Mouse (Mus musculus): ENCODE measurements around the gene Gm10447. TPM values are rescaled to one million over a fixed set of nuclear protein-coding genes. Genes with fewer than 3 reads are reported as not detected.

Gene Gm10447
- polyA plus RNA-seq, 1 experiment from 2014 or later: not detected

DNA sequence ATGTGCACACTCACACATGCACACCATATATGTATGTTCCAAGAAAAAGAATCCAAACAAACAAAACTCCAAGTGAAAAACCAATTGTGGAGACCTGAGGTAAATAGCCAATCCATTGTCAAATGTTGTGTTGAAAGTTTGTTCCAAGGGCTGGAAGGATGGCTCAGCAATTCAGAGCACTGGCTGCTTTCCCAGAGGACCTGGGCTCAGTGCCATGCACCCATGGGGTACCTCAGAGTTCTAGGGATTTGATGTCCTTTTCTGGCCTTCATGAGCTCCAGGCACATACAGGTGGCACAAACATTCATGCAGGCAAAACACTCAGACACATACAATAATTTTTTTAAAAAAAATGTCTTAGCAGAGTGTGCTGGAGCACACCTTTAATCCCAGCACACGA is 8.4 kb downstream of the Gm10447 start:
- Histone ChIP-seq H3K36me3 (ENCODE audit: insufficient read depth, low read length) (no peaks in the 10 kb centered on the region), H3K4me2 (replicated peaks; ENCODE audit: low read depth, low read length) (no peak overlapping the region), H3K9me3 (ENCODE audit: low read length) (no peaks in the 10 kb centered on the region), H3K27ac (ENCODE audit: low read length) (no peak overlapping the region), H3K9ac (replicated peaks; ENCODE audit: low read length) (no peak overlapping the region), H3K27me3 (ENCODE audit: insufficient read depth, low read length) (no peaks in the 10 kb centered on the region), H3K4me1 (ENCODE audit: insufficient read depth, low read length) (no peaks in the 10 kb centered on the region), H3K4me3 (ENCODE audit: low read length) (no peak overlapping the region)
- ATAC-seq (ENCODE audit: low FRiP score, low TSS enrichment): no peak
- WGBS: 78% methylated on average over 1 of the region's 1 CpGs

DNA sequence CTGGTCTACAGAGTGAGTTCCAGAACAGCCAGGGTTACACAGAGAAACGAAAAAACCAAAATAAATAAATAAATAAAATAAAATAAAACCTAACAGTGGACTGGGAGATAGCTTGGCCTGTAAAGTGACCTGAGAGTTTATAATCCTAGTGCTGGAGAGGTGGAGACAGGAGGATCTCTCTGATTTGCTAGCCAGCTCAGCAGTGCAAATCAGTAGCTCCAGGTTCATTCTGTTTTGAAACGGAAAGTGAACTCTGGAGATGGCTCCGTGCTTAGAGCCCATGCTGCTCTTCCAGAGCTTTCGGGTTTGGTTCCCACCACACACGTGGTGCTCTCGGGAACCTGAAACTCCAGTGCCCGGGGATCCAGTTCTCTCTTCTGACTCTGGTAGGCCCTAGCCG is 8.9 kb downstream of the Gm10447 start:
- 90% methylated on average over 8 of the region's 8 CpGs for WGBS
- Histone ChIP-seq H3K27me3 (ENCODE audit: insufficient read depth, low read length) (no peaks in the 10 kb centered on the region), H3K36me3 (ENCODE audit: insufficient read depth, low read length) (no peaks in the 10 kb centered on the region), H3K4me1 (ENCODE audit: insufficient read depth, low read length) (no peaks in the 10 kb centered on the region), H3K4me2 (replicated peaks; ENCODE audit: low read depth, low read length) (no peak overlapping the region), H3K4me3 (ENCODE audit: low read length) (no peak overlapping the region), H3K27ac (ENCODE audit: low read length) (no peak overlapping the region), H3K9ac (replicated peaks; ENCODE audit: low read length) (no peak overlapping the region), H3K9me3 (ENCODE audit: low read length) (no peaks in the 10 kb centered on the region)
- no peak for ATAC-seq (ENCODE audit: low FRiP score, low TSS enrichment)

DNA sequence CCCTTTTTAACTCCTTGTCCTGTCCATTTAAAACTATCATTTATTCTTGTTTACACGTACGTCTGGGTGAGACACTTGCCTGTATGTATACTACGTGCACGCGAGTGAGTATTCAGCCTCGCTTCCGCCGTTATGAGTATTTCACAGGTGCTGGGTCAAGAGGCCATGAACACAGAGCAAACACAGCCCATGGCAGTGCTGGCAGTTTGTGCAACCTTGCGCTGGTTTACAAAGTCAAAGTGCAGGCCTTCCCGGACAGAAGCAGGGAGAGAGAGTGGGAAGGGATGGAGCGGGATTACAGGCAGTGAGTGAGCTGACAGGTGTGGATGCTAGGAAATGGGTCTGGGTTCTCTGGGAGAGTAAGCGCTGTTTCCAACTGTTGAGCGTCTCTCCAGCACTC is 10.7 kb downstream of the Gm10447 start:
- no peak for ATAC-seq (ENCODE audit: low FRiP score, low TSS enrichment)
- Histone ChIP-seq H3K36me3 (ENCODE audit: insufficient read depth, low read length) (no peaks in the 10 kb centered on the region), H3K27ac (ENCODE audit: low read length) (no peak overlapping the region), H3K4me3 (ENCODE audit: low read length) (no peak overlapping the region), H3K27me3 (ENCODE audit: insufficient read depth, low read length) (no peaks in the 10 kb centered on the region), H3K4me1 (ENCODE audit: insufficient read depth, low read length) (peaks cover 3% of the 10 kb centered on the region; the same call in 1 of the 2 replicates), H3K4me2 (replicated peaks; ENCODE audit: low read depth, low read length) (no peak overlapping the region), H3K9ac (replicated peaks; ENCODE audit: low read length) (no peak overlapping the region), H3K9me3 (ENCODE audit: low read length) (no peaks in the 10 kb centered on the region)
- 87% methylated on average over 13 of the region's 13 CpGs for WGBS

DNA sequence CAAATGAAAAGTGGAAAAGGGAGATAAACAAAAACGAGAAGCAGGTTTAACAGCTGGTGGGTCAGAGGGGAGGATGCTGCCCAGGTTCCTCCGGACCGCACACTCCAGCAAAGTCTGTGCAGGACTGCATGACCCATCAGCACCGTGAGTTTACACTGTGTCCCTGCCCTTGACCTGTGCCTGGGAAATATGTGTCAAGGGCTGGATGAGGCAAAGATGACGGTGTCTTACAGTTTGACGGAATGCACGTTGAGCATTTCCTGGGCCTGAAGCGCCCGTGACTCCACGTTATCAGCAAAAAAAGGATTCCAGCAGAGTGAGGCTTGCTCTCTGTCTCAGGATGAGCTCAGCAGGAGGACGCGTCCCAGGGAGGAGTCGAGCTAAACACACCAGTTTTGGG is 11.3 kb downstream of the Gm10447 start:
- ATAC-seq (ENCODE audit: low FRiP score, low TSS enrichment): no peak
- H3K4me2 ChIP-seq (replicated peaks; ENCODE audit: low read depth, low read length): no peak overlapping the region
- H3K9ac ChIP-seq (replicated peaks; ENCODE audit: low read length): no peak overlapping the region
- H3K36me3 ChIP-seq (ENCODE audit: insufficient read depth, low read length): no peaks in the 10 kb centered on the region
- no peak overlapping the region for H3K4me3 ChIP-seq (ENCODE audit: low read length)
- peaks cover 3% of the 10 kb centered on the region; the same call in 1 of the 2 replicates for H3K4me1 ChIP-seq (ENCODE audit: insufficient read depth, low read length)
- 69% methylated on average over 13 of the region's 13 CpGs for WGBS
- no peak overlapping the region for H3K27ac ChIP-seq (ENCODE audit: low read length)
- no peaks in the 10 kb centered on the region for H3K9me3 ChIP-seq (ENCODE audit: low read length)
- H3K27me3 ChIP-seq (ENCODE audit: insufficient read depth, low read length): no peaks in the 10 kb centered on the region

DNA sequence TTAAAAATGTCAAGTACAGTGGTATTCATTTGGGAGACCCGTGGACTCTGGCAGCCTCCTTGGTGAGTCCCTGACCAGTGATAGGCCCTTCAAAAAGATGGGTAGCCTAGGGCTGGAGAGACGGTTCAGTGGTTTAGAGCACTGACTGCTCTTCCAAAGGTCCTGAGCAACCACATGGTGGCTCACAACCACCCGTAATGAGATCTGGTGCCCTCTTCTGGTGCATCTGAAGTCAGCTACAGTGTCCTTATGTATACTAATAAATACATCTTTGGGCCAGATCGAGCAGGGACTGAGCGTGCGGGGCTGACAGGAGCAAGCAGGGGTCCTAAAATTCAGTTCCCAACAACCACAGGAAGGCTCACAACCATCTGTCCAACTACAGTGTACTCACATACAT is 13.0 kb downstream of the Gm10447 start:
- Histone ChIP-seq H3K9me3 (ENCODE audit: low read length) (no peaks in the 10 kb centered on the region), H3K4me3 (ENCODE audit: low read length) (no peak overlapping the region), H3K4me1 (ENCODE audit: insufficient read depth, low read length) (peaks cover 3% of the 10 kb centered on the region; the same call in 1 of the 2 replicates), H3K27me3 (ENCODE audit: insufficient read depth, low read length) (no peaks in the 10 kb centered on the region), H3K4me2 (replicated peaks; ENCODE audit: low read depth, low read length) (no peak overlapping the region), H3K9ac (replicated peaks; ENCODE audit: low read length) (no peak overlapping the region), H3K36me3 (ENCODE audit: insufficient read depth, low read length) (no peaks in the 10 kb centered on the region), H3K27ac (ENCODE audit: low read length) (no peak overlapping the region)
- 37% methylated on average over 6 of the region's 6 CpGs for WGBS
- no peak for ATAC-seq (ENCODE audit: low FRiP score, low TSS enrichment)

DNA sequence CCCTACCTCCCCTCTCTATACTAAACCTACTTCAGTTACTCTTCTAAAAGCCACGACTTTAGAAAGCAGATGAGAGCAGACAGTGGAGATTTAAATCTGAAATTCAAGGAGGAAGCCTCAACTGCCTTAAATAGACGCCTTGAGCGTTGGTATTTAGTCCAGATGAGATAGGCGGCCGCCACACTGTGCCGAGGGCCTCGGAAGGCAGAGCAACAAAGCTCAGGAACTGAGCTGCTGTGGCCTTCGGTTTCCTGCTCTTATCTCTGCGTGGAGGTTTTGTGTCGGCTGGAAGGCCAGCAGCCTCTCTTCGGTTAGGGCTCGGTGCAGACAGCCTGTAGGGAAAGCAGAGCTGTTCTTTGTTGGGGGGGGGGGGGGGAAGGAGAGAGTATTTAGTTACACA is 15.0 kb downstream of the Gm10447 start:
- Histone ChIP-seq H3K36me3 (ENCODE audit: insufficient read depth, low read length) (no peaks in the 10 kb centered on the region), H3K4me3 (ENCODE audit: low read length) (no peak overlapping the region), H3K9me3 (ENCODE audit: low read length) (no peaks in the 10 kb centered on the region), H3K27ac (ENCODE audit: low read length) (peak overlapping the region; percentile 7; the same call in 1 of the 2 replicates), H3K4me1 (ENCODE audit: insufficient read depth, low read length) (peaks cover 3% of the 10 kb centered on the region; the same call in 1 of the 2 replicates), H3K9ac (replicated peaks; ENCODE audit: low read length) (0 out of 2 replicates have a peak overlapping the region, but pooled peaks have one; percentile 13), H3K27me3 (ENCODE audit: insufficient read depth, low read length) (no peaks in the 10 kb centered on the region), H3K4me2 (replicated peaks; ENCODE audit: low read depth, low read length) (no peak overlapping the region)
- WGBS: 24% methylated on average over 12 of the region's 12 CpGs
- ATAC-seq (ENCODE audit: low FRiP score, low TSS enrichment): no peak

DNA sequence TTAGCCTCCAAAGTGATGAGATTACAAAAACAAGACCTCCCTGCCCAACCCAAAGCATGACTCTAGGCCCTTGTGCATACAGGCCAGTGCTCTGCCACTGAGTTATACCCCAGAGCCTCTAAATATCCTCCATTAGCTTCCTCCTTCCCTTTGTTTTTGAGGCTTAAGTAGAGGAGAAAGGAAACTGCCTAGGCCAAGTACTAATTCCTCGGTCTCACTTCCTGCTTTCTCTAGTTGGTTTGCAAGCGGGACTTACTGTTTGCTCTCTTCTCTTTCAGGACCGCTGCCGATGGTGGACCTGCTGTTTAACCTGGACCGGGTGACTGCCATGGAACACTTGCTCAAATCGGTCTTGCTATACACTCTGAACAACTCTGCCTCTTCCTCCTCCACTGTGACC is 20.6 kb downstream of the Gm10447 start:
- H3K27ac ChIP-seq (ENCODE audit: low read length): no peak overlapping the region
- H3K36me3 ChIP-seq (ENCODE audit: insufficient read depth, low read length): no peaks in the 10 kb centered on the region
- no peaks in the 10 kb centered on the region for H3K27me3 ChIP-seq (ENCODE audit: insufficient read depth, low read length)
- H3K4me3 ChIP-seq (ENCODE audit: low read length): no peak overlapping the region
- 87% methylated on average over 6 of the region's 6 CpGs for WGBS
- no peaks in the 10 kb centered on the region for H3K4me1 ChIP-seq (ENCODE audit: insufficient read depth, low read length)
- no peak overlapping the region for H3K9ac ChIP-seq (replicated peaks; ENCODE audit: low read length)
- no peak overlapping the region for H3K4me2 ChIP-seq (replicated peaks; ENCODE audit: low read depth, low read length)
- ATAC-seq (ENCODE audit: low FRiP score, low TSS enrichment): no peak
- no peaks in the 10 kb centered on the region for H3K9me3 ChIP-seq (ENCODE audit: low read length)

DNA sequence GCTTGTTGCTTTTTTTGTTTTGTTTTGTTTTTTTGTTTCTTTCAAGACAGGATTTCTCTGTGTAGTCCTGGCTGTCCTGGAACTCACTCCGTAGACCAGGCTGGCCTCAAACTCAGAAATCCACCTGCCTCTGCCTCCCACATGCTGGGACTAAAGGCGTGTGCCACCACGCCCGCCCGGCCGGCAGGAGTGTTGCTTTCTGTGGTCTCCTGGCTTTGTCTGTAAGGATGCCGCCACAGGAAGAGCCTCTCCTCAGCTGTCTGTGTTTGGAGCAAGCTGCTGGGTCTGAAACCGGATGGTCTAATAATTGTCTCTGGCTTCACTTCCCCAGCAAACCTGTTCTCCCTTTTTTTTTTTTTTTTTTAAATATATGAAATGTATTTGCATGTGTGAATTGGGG is 21.4 kb downstream of the Gm10447 start:
- 83% methylated on average over 8 of the region's 8 CpGs for WGBS
- Histone ChIP-seq H3K4me1 (ENCODE audit: insufficient read depth, low read length) (no peaks in the 10 kb centered on the region), H3K4me2 (replicated peaks; ENCODE audit: low read depth, low read length) (no peak overlapping the region), H3K9me3 (ENCODE audit: low read length) (no peaks in the 10 kb centered on the region), H3K27me3 (ENCODE audit: insufficient read depth, low read length) (no peaks in the 10 kb centered on the region), H3K9ac (replicated peaks; ENCODE audit: low read length) (no peak overlapping the region), H3K36me3 (ENCODE audit: insufficient read depth, low read length) (no peaks in the 10 kb centered on the region), H3K4me3 (ENCODE audit: low read length) (no peak overlapping the region), H3K27ac (ENCODE audit: low read length) (no peak overlapping the region)
- no peak for ATAC-seq (ENCODE audit: low FRiP score, low TSS enrichment)

DNA sequence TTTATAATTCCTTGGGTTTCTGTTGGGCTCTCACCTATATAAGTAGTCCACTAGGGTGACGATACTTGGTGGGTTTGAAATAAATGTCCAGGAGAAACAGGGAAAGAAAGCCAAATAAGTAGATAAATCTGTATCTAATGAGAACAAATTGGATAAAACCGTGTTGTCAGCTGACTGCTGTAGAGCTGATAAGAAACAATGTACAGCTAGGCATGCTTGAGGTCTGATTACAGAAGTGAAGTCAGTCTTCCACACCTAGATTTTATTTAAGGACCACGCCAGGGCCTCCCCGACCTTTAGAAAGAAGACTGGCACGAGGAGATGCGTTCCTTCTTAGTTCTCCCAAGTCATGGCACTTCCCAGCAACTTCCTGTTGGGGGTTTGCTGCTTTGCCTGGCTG is 23.9 kb downstream of the Gm10447 start:
- Histone ChIP-seq H3K9ac (replicated peaks; ENCODE audit: low read length) (no peak overlapping the region), H3K9me3 (ENCODE audit: low read length) (no peaks in the 10 kb centered on the region), H3K27me3 (ENCODE audit: insufficient read depth, low read length) (no peaks in the 10 kb centered on the region), H3K4me1 (ENCODE audit: insufficient read depth, low read length) (peaks cover 8% of the 10 kb centered on the region), H3K27ac (ENCODE audit: low read length) (no peak overlapping the region), H3K4me3 (ENCODE audit: low read length) (no peak overlapping the region), H3K4me2 (replicated peaks; ENCODE audit: low read depth, low read length) (no peak overlapping the region), H3K36me3 (ENCODE audit: insufficient read depth, low read length) (peaks cover 8% of the 10 kb centered on the region; the same call in 1 of the 2 replicates)
- no peak for ATAC-seq (ENCODE audit: low FRiP score, low TSS enrichment)
- 57% methylated on average over 6 of the region's 6 CpGs for WGBS

DNA sequence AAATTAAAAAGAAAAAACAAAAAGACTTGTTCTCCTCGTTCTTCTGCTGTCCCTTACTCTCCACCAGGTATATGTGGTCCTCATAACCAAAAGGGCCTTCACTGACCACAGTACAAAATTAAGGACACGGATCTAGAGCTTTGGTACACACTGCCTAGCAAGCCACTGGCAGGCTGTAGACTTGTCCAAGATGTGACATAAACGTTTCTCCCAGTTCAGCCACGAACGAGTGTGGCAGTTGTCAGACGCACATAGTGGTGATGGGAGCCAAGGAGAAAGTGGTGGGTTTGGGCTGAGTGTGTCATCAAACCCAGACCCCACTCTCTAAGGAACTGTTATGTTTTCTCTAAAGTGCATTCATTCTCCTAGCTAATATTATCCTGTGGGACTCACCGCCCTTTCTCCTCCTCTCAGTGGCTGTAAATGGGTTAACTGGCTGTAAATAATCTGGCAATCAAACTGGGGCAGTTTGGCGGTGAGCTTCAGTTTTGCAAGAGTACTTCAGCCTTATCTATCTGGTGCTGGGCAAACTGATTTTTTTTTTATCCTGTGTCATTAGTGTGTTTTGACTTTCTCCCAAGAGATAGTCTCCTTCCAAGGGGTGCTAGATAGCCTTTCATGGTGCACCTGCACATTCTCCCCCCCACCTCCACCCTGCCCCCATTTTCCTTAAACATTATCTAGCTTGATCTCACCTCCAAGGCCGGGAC is 25.4 kb downstream of the Gm10447 start:
- 11% methylated on average over 9 of the region's 9 CpGs for WGBS
- peaks cover 8% of the 10 kb centered on the region; the same call in 1 of the 2 replicates for H3K36me3 ChIP-seq (ENCODE audit: insufficient read depth, low read length)
- H3K4me2 ChIP-seq (replicated peaks; ENCODE audit: low read depth, low read length): peak overlapping the region; percentile 60
- peaks cover 8% of the 10 kb centered on the region for H3K4me1 ChIP-seq (ENCODE audit: insufficient read depth, low read length)
- H3K9me3 ChIP-seq (ENCODE audit: low read length): no peaks in the 10 kb centered on the region
- H3K27me3 ChIP-seq (ENCODE audit: insufficient read depth, low read length): no peaks in the 10 kb centered on the region
- peak overlapping the region; percentile 92 for H3K4me3 ChIP-seq (ENCODE audit: low read length)
- H3K9ac ChIP-seq (replicated peaks; ENCODE audit: low read length): peak overlapping the region; percentile 58
- peak; percentile 67 for ATAC-seq (ENCODE audit: low FRiP score, low TSS enrichment)
- H3K27ac ChIP-seq (ENCODE audit: low read length): peak overlapping the region; percentile 56

Measured in kidney, embryonic 16.5 days (tissue).